Mouse (Mus musculus) olfactory bulb, adult 2 months (tissue): Measurements from ENCODE around the gene Pde4a. TPM values are rescaled to one million over a fixed set of nuclear protein-coding genes. Genes with fewer than 3 reads are reported as not detected.

ENCODE experiments used
- H3K27ac ChIP-seq: fragments of 200-500 bp; 2 replicates; pipeline ENCODE4 v1.5.1; 2012; ENCODE audit warnings: low read depth, low read length; ENCODE audit not compliant: insufficient read depth
- H3K4me1 ChIP-seq: fragments of 200-500 bp; 2 replicates; pipeline ENCODE4 v1.6.1; 2012; ENCODE audit warnings: low read length; ENCODE audit not compliant: control insufficient read depth, insufficient read depth
- H3K4me3 ChIP-seq: fragments of 200-500 bp; 2 replicates; pipeline ENCODE4 v1.5.1; 2012; ENCODE audit warnings: mild to moderate bottlenecking, low read depth, low read length, moderate library complexity; ENCODE audit not compliant: insufficient read depth
- CTCF ChIP-seq: fragments of 200-500 bp; IDR thresholded peaks from 2 replicates; pipeline ENCODE4 v1.5.1; 2012; ENCODE audit warnings: low read depth, mild to moderate bottlenecking, low read length, moderate library complexity; ENCODE audit not compliant: insufficient read depth
- POLR2A ChIP-seq: fragments of 200-500 bp; IDR thresholded peaks from 2 replicates; pipeline ENCODE4 v1.6.1; 2012; ENCODE audit warnings: mild to moderate bottlenecking, low read depth, low read length, moderate library complexity; ENCODE audit not compliant: insufficient read depth
- WGBS: fragments of 180-500 bp; shearing (Covaris S2); methylation state at CpG from one replicate; pipeline ENCODE4 v1.1.7; 2018; 5-methylcytosine and 5-hydroxymethylcytosine counted together
- polyA plus RNA-seq: library from polyadenylated mRNA; stranded (reverse); fragments of >200 nt; gene quantifications from 2 replicates; pipeline ENCODE4 v1.2.4, GENCODE M21; 2012; ENCODE audit warnings: low replicate concordance; ENCODE audit not compliant: missing spikeins, insufficient read depth, insufficient read length

Gene Pde4a
- polyA plus RNA-seq, 1 experiment: not detected

DNA sequence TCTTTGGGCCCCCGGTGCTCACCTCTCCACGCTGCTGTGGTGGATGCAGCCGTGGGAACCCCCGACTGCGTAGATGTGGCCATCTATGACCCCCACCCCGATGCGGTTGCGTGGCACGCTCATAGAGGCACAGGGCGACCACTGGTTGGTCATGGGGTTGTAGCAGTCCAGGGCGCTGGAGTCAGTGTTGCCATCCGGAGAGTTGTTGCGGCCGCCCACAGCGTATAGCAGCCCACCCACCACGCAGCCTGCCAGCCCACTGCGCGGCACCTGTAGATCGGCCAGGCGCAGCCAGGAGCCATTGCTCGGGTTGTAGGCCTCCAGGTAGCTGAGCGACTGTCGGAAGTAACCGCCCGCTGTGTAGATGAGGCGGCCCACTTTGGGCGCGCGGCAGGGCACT is 67.9 kb downstream of the Pde4a start:
- H3K4me1 ChIP-seq: peaks cover 20% of the 10 kb centered on the region
- TF ChIP-seq POLR2A (no peak), CTCF (no peak)
- H3K4me3 ChIP-seq: no peak overlapping the region
- 93% methylated on average over 29 of the region's 29 CpGs for WGBS
- no peak overlapping the region for H3K27ac ChIP-seq

DNA sequence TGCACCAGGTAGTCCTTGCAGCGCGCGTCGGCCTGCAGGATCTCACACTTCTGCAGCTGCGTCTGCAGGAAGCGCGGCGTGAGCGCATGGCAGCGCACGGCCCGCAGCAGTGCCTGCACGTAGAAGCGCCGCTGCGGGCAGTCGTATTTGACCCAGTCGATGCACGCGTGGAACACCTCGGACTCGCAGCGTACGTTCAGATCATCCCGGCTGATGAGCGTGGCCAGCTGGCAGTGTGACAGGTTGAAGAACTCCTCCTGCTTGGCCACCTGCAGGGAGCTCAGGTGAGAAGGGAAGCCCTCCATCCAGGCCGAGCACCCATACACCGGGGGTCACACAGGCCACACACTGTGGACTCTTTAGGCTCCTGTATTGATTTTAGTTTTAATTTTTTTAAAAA is 68.3 kb downstream of the Pde4a start:
- no peak for TF ChIP-seq CTCF
- TF ChIP-seq POLR2A: no peak
- Histone ChIP-seq H3K27ac (no peak overlapping the region), H3K4me3 (no peak overlapping the region), H3K4me1 (peaks cover 16% of the 10 kb centered on the region)
- WGBS: 84% methylated on average over 28 of the region's 28 CpGs

DNA sequence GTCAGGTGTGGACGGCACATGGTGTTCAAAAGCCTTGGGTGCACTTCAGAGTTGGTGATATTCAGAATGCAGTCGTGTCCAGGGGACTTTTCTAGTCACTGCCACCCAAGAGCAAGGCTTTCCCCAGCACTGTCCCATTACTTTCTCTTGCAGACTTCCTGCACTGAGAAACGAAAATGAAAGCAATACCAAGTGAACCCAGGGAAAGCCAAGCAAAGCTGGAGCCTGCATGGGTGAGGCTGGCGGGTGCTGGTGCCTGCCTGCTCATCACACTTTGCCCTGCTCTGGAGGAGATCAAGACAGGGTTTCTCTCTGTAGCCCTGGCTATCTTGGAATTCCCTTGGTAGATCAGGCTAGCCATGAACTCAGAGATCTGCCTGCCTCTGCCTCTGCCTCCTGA is 69.8 kb downstream of the Pde4a start:
- TF ChIP-seq POLR2A: no peak
- Histone ChIP-seq H3K4me1 (peaks cover 18% of the 10 kb centered on the region), H3K27ac (no peak overlapping the region), H3K4me3 (no peak overlapping the region)
- WGBS: 86% methylated on average over 4 of the region's 4 CpGs

GRCm38 (mm10) chr9:21236991-21237367 is 71.5 kb downstream of the Pde4a start:
- Histone ChIP-seq H3K27ac (peak overlapping the region; percentile 9; the same call in 1 of the 2 replicates), H3K4me1 (peaks cover 18% of the 10 kb centered on the region), H3K4me3 (peak overlapping the region; percentile 85)
- WGBS: 76% methylated on average over 25 of the region's 25 CpGs
- TF ChIP-seq CTCF (no peak), POLR2A (no peak)

DNA sequence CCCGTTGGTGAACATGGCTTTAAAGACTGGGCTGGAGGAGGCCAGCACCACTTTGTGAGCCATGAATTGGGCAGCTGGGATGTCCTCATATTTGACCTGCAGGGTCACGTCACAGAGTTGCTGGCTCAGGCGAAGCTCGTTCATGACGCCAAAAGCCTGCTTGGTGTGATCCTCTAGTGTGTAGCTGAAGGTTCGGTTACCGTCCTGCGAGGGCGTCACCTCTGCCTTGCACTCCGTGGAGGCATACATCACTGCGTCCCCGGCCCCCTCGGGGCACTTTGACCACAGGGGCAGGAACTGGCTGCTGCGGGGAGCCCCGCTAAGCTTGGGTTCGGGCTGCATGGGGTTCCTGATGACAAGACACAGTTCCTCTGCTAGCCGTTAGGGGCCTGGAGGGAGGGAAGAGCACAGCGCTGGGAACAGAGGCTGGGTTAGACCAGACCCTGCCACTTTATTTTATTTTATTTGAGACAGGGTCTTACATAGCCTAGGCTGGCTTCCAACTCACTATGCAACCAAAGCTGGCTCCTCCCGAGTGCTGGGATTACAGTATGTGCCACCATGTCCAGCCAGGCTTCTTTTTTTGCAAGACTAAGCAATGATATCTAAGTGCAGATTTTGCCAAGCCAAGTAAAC is 72.0 kb downstream of the Pde4a start:
- H3K4me3 ChIP-seq: peak overlapping the region; percentile 85

DNA sequence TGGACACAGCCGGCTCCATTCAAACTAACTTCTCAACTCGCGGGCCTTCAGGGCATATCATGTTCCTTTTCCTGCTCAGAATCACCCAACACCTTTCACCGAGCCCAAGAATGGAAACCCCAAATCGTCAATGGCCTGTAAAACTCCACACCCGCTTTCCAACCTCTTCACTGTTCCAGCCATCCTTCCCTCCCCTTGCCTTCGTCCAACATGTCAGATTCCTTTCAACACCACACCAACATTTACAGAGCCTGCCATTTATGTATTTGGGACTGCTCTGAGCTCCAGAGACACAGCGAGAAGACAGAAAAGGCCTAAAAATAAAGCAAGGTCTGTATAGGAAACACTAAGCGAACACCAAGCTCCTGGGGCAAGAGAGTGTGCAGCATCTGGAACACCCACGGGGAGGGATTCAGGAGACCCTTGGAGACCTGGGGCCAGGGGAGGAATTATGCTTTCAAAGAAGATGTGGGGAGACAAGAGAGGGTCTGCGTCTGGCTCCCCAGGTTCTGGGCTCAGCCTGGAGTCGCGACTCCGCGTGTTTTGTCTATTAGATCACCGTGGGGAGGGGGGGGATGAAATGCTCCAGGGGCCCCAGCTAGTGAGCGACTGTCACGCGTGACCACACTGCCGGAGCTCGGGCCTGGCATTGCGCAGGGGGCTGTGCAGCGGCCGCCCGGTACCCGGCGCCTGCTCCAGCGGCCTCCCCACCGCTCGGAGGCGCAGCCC is 72.7 kb downstream of the Pde4a start:
- no peak for TF ChIP-seq CTCF
- TF ChIP-seq POLR2A: no peak
- WGBS: 1% methylated on average over 29 of the region's 31 CpGs
- peak overlapping the region; percentile 85 for H3K4me3 ChIP-seq
- H3K27ac ChIP-seq: peak overlapping the region; percentile 87
- peaks cover 18% of the 10 kb centered on the region for H3K4me1 ChIP-seq

More for the DNA sequence above, 72.0 kb downstream of the Pde4a start:
- H3K4me1 ChIP-seq: peaks cover 18% of the 10 kb centered on the region
- H3K27ac ChIP-seq: peak overlapping the region; percentile 87
- TF ChIP-seq CTCF: no peak
- no peak for TF ChIP-seq POLR2A
- WGBS: 10% methylated on average over 19 of the region's 19 CpGs

DNA sequence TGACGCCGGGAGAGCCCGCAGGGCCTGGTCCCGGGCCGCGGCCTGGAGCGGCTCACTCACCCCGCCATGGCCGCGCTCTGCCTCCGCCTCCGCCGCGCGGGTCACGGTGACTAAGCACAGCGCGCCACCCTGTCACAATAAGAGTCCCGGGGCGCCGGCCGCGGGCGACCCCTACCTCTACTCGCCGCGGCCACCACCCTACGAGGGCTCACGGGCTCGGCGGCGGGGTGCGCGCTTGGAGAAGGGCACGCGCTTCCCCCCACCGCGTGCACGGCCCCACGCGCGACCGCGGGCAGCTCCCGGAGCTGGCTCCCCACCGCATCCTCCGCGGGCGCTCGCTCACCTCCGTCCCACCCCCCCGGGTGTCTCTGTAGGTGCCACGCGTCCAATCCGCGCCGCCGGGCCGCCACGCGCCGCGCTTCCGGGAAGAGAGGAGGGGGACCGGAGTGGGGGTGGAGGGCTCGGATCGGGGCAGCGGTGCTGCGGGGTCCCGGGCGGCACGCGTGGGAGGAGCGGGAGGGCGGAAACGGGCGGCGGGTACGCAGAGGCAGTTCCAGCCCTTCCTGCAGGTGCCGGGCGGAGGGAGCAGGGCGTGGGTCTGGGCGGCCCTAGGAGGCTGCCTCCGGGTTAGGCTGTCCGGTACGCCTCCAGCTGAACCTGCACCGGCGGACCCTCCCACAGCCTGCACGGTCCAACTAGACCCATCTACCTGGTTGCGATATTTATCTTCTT is 73.4 kb downstream of the Pde4a start, which contains the start of gene Keap1:
Gene Keap1 (minus strand): TSS at position 629 of the 732 bp plus-strand sequence.
- Histone ChIP-seq H3K27ac (peak within 1 kb of the TSS; percentile 87), H3K4me3 (peak within 1 kb of the TSS; percentile 85), H3K4me1 (peaks cover 20% of the 10 kb centered on the region)
- TF ChIP-seq POLR2A (peak; percentile 65), CTCF (no peak)
- WGBS: 1% methylated on average over 90 of the region's 90 CpGs

DNA sequence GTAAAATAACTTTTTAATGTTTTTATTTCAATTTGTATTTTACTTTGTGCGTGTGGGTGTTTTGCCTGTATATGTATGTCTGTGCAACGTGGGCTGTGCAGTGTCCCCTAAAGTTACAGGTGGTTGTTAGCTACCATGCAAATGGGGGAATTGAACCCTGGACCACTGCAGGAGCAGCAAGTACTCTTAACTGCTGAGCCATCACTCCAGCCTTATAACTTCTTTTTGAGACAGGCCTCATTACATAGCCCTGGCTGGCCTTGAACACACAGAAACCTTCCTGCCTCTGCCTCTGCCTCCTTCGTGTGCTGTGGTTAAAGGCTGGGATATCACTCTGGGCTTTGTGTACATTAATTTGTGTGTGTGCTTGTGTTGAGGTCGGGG is 73.9 kb downstream of the Pde4a start:
- H3K4me1 ChIP-seq: peaks cover 26% of the 10 kb centered on the region
- H3K4me3 ChIP-seq: peak overlapping the region; percentile 85
- TF ChIP-seq CTCF: no peak
- no peak for TF ChIP-seq POLR2A
- 28% methylated on average over 4 of the region's 4 CpGs for WGBS
- 0 out of 2 replicates have a peak overlapping the region, but pooled peaks have one; percentile 87 for H3K27ac ChIP-seq

- Histone ChIP-seq H3K4me3 (no peak overlapping the region), H3K27ac (no peak overlapping the region), H3K4me1 (peaks cover 23% of the 10 kb centered on the region)
- TF ChIP-seq POLR2A (no peak), CTCF (peak; percentile 78)
- WGBS: 3% methylated on average over 11 of the region's 11 CpGs
These were observed 75.8 kb downstream of the Pde4a start for GRCm38 (mm10) chr9:21241343-21241742.
